Mouse (Mus musculus) heart, postnatal 0 days (tissue): ENCODE results near the gene St6galnac3. TPM values are rescaled to one million over a fixed set of nuclear protein-coding genes. Genes with fewer than 3 reads are reported as not detected.

Experiments used
- ATAC-seq: fragments of 200-750 bp; cut with Nextera tagmentation; 2 replicates; pipeline ENCODE4 v1.8.0; 2017; ENCODE audit warnings: low read depth, moderate number of reproducible peaks, moderate library complexity; ENCODE audit not compliant: insufficient read depth
- DNase-seq: peaks from one replicate; pipeline ENCODE4 v3.0.0-alpha.2; 2016; ENCODE audit warnings: low spot score
- H3K27ac ChIP-seq: fragments of 300-500 bp; sonication (generic); 2 replicates; pipeline ENCODE4 v1.5.1; 2014; ENCODE audit warnings: low read depth, mild to moderate bottlenecking
- H3K27me3 ChIP-seq: fragments of 300-500 bp; sonication (generic); 2 replicates; pipeline ENCODE4 v1.6.1; 2014; ENCODE audit warnings: low read length, mixed read lengths; ENCODE audit not compliant: control insufficient read depth, insufficient read depth
- H3K36me3 ChIP-seq: fragments of 300-500 bp; sonication (generic); replicated peaks from 2 replicates; pipeline ENCODE4 v1.6.1; 2014; ENCODE audit warnings: low read length, mixed read lengths; ENCODE audit not compliant: control insufficient read depth, insufficient read depth
- H3K4me1 ChIP-seq: fragments of 300-500 bp; sonication (generic); 2 replicates; pipeline ENCODE4 v1.6.1; 2014; ENCODE audit warnings: antibody characterized with exemption; ENCODE audit not compliant: control insufficient read depth, insufficient read depth
- H3K4me2 ChIP-seq: fragments of 300-500 bp; sonication (generic); 2 replicates; pipeline ENCODE4 v1.6.1; 2014; ENCODE audit warnings: low read depth, mild to moderate bottlenecking, low read length, moderate library complexity
- H3K4me3 ChIP-seq: fragments of 300-500 bp; sonication (generic); 2 replicates; pipeline ENCODE4 v1.5.1; 2014; ENCODE audit warnings: low read depth, low read length
- H3K9ac ChIP-seq: fragments of 300-500 bp; sonication (generic); replicated peaks from 2 replicates; pipeline ENCODE4 v1.6.1; 2014; ENCODE audit warnings: low read depth, low read length, mixed read lengths
- H3K9me3 ChIP-seq: fragments of 300-500 bp; sonication (generic); replicated peaks from 2 replicates; pipeline ENCODE4 v1.6.1; 2016; ENCODE audit warnings: low read length; ENCODE audit not compliant: control insufficient read depth
- CTCF ChIP-seq: IDR thresholded peaks from 2 replicates; pipeline ENCODE4 v1.5.1; 2016; ENCODE audit warnings: antibody characterized with exemption, control low read depth, low read depth
- EP300 ChIP-seq: IDR thresholded peaks from 2 replicates; pipeline ENCODE4 v1.6.1; 2016; ENCODE audit warnings: antibody characterized with exemption, low read depth
- WGBS: fragments of 180-500 bp; shearing (Covaris S2); extraction: QIAGEN DNeasy Blood & Tissue Kit; methylation state at CpG from one replicate; pipeline ENCODE4 v1.1.7; 2014; 5-methylcytosine and 5-hydroxymethylcytosine counted together
- polyA plus RNA-seq: library from polyadenylated mRNA; unstranded; fragments of >200 nt; fragmentation: Nextera tagmentation; extraction: Ambion mirVana; gene quantifications from 2 replicates; pipeline ENCODE4 v1.2.1, GENCODE M21; 2015
- total RNA-seq: library from RNA; depleted of rRNA; stranded (reverse); fragments of >200 nt; gene quantifications from 2 replicates; pipeline ENCODE4 v1.2.3, GENCODE M21; 2014; ENCODE audit warnings: low replicate concordance

St6galnac3 gene
- total and polyA plus RNA-seq, 2 experiments from 2014 or later, result 9.7 to 22.5 TPM

GRCm38 (mm10) chr3:153278249-153278648 lies 446.7 kb downstream of the St6galnac3 start:
- no peak for ATAC-seq
- Histone ChIP-seq H3K27me3 (no peaks in the 10 kb centered on the region), H3K4me2 (no peak overlapping the region), H3K27ac (no peak overlapping the region), H3K4me1 (no peaks in the 10 kb centered on the region), H3K4me3 (no peak overlapping the region), H3K9me3 (peaks cover 12% of the 10 kb centered on the region), H3K9ac (no peak overlapping the region), H3K36me3 (no peaks in the 10 kb centered on the region)
- WGBS, result 54% methylated on average over 5 of the region's 5 CpGs
- DNase-seq, result no peak
- TF ChIP-seq EP300 (no peak), CTCF (no peak)

GRCm38 (mm10) chr3:153277389-153277999 lies 447.5 kb downstream of the St6galnac3 start:
- Histone ChIP-seq H3K27me3 (no peaks in the 10 kb centered on the region), H3K27ac (no peak overlapping the region), H3K9me3 (peaks cover 12% of the 10 kb centered on the region), H3K4me2 (no peak overlapping the region), H3K36me3 (no peaks in the 10 kb centered on the region), H3K4me3 (no peak overlapping the region), H3K9ac (no peak overlapping the region), H3K4me1 (no peaks in the 10 kb centered on the region)
- no peak for TF ChIP-seq CTCF
- no peak for TF ChIP-seq EP300
- ATAC-seq (no peak), DNase-seq (no peak)
- WGBS, result 61% methylated on average over 16 of the region's 16 CpGs

- Histone ChIP-seq H3K27me3 (no peaks in the 10 kb centered on the region), H3K36me3 (no peaks in the 10 kb centered on the region), H3K4me2 (no peak overlapping the region), H3K9me3 (peaks cover 12% of the 10 kb centered on the region), H3K27ac (no peak overlapping the region), H3K9ac (no peak overlapping the region), H3K4me3 (no peak overlapping the region), H3K4me1 (no peaks in the 10 kb centered on the region)
- ATAC-seq (no peak), DNase-seq (no peak)
- WGBS, result 61% methylated on average over 16 of the region's 16 CpGs
- TF ChIP-seq EP300 (no peak), CTCF (no peak)
Observed at GRCm38 (mm10) chr3:153276830-153277388, 448.1 kb downstream of the St6galnac3 start.

GRCm38 (mm10) chr3:153276101-153276829 lies 448.7 kb downstream of the St6galnac3 start:
- Histone ChIP-seq H3K36me3 (no peaks in the 10 kb centered on the region), H3K9me3 (peaks cover 12% of the 10 kb centered on the region), H3K9ac (no peak overlapping the region), H3K4me3 (no peak overlapping the region), H3K27me3 (no peaks in the 10 kb centered on the region), H3K4me1 (no peaks in the 10 kb centered on the region), H3K4me2 (no peak overlapping the region), H3K27ac (no peak overlapping the region)
- DNase-seq (no peak), ATAC-seq (no peak)
- no peak for TF ChIP-seq CTCF
- TF ChIP-seq EP300, result no peak
- 73% methylated on average over 8 of the region's 8 CpGs for WGBS

DNA sequence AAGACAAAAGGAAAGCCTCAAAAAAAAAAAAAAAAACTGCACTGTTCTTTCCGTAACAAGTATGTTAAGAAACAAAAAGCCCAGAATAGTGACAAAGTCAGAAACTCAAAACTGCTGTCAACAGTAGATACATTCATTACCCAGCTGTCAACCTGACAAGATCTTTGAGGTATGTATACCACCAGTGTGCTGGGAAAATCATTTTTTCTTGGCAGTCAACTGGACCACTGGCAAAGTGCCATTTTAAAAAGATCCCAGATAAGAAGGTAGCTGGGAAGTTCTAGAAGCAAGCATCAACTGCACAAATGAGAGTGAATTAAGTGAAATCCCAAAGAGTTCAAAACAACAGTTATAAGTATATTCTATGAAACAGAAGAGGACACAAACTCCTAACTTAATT lies 452.7 kb downstream of the St6galnac3 start:
- Histone ChIP-seq H3K4me1 (no peaks in the 10 kb centered on the region), H3K9ac (no peak overlapping the region), H3K4me3 (no peak overlapping the region), H3K9me3 (peaks cover 12% of the 10 kb centered on the region), H3K4me2 (no peak overlapping the region), H3K36me3 (no peaks in the 10 kb centered on the region), H3K27ac (no peak overlapping the region), H3K27me3 (no peaks in the 10 kb centered on the region)
- no peak for ATAC-seq
- TF ChIP-seq EP300, result no peak
- no peak for TF ChIP-seq CTCF
- whole genome bisulfite sequencing, result 11% methylated on average over 1 of the region's 1 CpGs
- DNase-seq, result no peak
